Mouse (Mus musculus): ENCODE measurements around the gene H1foo. TPM values are rescaled to one million over a fixed set of nuclear protein-coding genes. Genes with fewer than 3 reads are reported as not detected.

The H1foo gene
- polyA plus RNA-seq, 1 experiment from 2014 or later: not detected

DNA sequence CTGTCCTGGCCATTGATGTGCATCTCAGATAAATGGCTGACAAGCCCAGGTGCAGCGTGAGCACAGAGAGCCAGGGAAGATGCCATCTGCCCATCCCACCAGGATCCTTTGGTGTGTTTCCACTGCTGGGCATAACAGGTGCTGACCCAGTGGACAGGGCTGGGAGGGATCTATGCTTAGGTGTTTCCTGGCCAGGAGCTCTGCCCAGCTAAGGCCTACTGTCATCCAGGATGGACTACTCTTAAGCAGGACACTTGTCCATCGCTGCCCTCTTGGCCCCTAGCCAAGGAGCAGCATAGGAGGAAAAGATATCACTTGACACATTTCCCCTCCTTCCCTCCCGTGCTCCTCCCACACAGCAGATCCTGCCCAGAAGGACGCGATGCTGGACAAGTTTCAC, 28.1 kb upstream of the H1foo start:
- Histone ChIP-seq H3K4me1 (replicated peaks; ENCODE audit: control insufficient read depth, insufficient read depth, low read length) (0 out of 2 replicates have a peak, but pooled peaks cover 2% of the 10 kb centered on the region), H3K27me3 (ENCODE audit: control insufficient read depth, insufficient read depth, low read length) (no peaks in the 10 kb centered on the region), H3K9ac (ENCODE audit: low read length) (no peak overlapping the region), H3K9me3 (ENCODE audit: control insufficient read depth, low read length) (no peaks in the 10 kb centered on the region), H3K27ac (ENCODE audit: low read depth, low read length) (no peak overlapping the region), H3K4me3 (ENCODE audit: low read depth, low read length) (no peak overlapping the region), H3K36me3 (ENCODE audit: control insufficient read depth, insufficient read depth, low read length) (no peaks in the 10 kb centered on the region), H3K4me2 (ENCODE audit: low read depth, low read length, severe bottlenecking) (no peak overlapping the region)
- ATAC-seq (replicated peaks; ENCODE audit: low FRiP score) (no peak), DNase-seq (ENCODE audit: low spot score) (no peak)
- 91% methylated on average over 5 of the region's 5 CpGs for WGBS

DNA sequence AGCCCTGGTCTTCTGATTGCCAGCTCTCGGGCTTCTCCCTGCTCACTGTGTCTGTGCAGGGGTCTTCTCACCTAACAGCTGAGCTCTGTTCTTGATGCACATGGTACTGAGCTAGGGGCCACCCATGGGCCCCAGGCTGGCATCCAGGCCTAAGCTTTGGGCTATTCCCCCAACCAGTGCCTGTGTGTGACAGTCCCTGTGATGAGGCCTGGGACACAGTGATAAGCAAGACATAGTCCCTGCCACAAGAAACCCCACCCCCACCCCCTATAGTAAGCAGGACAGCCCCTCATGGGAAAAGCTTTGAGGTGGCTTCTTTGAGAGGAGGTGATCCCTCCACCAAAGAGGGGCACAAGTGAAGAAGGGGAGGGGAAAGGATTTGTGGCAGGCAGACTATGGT, 26.1 kb upstream of the H1foo start:
- WGBS: 75% methylated on average over 1 of the region's 1 CpGs

DNA sequence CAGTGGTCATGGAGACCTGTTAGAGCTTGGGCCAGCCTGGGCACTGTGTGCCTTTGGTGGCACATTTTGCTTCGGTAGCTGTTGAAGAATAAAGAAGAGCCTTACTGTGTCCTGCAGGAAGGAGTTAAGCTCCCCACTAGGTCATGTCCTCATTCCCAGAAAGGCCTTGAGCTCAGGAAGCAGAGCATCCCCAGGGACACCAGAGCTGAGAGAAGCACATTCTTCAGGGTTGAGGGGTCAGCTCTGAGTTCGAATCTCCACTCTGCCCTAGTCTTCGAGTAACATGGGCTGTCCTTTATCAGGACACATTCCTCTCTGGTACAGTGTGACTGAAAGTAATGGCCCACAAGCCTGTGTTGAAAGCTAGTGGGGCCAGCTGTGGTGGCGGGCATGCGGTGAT, 24.9 kb upstream of the H1foo start:
- no peaks in the 10 kb centered on the region for H3K9me3 ChIP-seq (ENCODE audit: control insufficient read depth, low read length)
- WGBS: 92% methylated on average over 5 of the region's 5 CpGs
- no peak overlapping the region for H3K4me2 ChIP-seq (ENCODE audit: low read depth, low read length, severe bottlenecking)
- no peaks in the 10 kb centered on the region for H3K27me3 ChIP-seq (ENCODE audit: control insufficient read depth, insufficient read depth, low read length)
- no peak for ATAC-seq (replicated peaks; ENCODE audit: low FRiP score)
- H3K36me3 ChIP-seq (ENCODE audit: control insufficient read depth, insufficient read depth, low read length): no peaks in the 10 kb centered on the region
- no peak overlapping the region for H3K27ac ChIP-seq (ENCODE audit: low read depth, low read length)
- DNase-seq (ENCODE audit: low spot score): no peak
- no peak overlapping the region for H3K4me3 ChIP-seq (ENCODE audit: low read depth, low read length)
- H3K4me1 ChIP-seq (replicated peaks; ENCODE audit: control insufficient read depth, insufficient read depth, low read length): 0 out of 2 replicates have a peak, but pooled peaks cover 2% of the 10 kb centered on the region
- no peak overlapping the region for H3K9ac ChIP-seq (ENCODE audit: low read length)

More for the DNA sequence above, 26.1 kb upstream of the H1foo start:
- no peak for DNase-seq (ENCODE audit: low spot score)
- Histone ChIP-seq H3K4me2 (ENCODE audit: low read depth, low read length, severe bottlenecking) (no peak overlapping the region), H3K36me3 (ENCODE audit: control insufficient read depth, insufficient read depth, low read length) (no peaks in the 10 kb centered on the region), H3K4me1 (replicated peaks; ENCODE audit: control insufficient read depth, insufficient read depth, low read length) (0 out of 2 replicates have a peak, but pooled peaks cover 2% of the 10 kb centered on the region), H3K27me3 (ENCODE audit: control insufficient read depth, insufficient read depth, low read length) (no peaks in the 10 kb centered on the region), H3K9me3 (ENCODE audit: control insufficient read depth, low read length) (no peaks in the 10 kb centered on the region), H3K4me3 (ENCODE audit: low read depth, low read length) (no peak overlapping the region), H3K9ac (ENCODE audit: low read length) (no peak overlapping the region), H3K27ac (ENCODE audit: low read depth, low read length) (no peak overlapping the region)
- ATAC-seq (replicated peaks; ENCODE audit: low FRiP score): no peak

DNA sequence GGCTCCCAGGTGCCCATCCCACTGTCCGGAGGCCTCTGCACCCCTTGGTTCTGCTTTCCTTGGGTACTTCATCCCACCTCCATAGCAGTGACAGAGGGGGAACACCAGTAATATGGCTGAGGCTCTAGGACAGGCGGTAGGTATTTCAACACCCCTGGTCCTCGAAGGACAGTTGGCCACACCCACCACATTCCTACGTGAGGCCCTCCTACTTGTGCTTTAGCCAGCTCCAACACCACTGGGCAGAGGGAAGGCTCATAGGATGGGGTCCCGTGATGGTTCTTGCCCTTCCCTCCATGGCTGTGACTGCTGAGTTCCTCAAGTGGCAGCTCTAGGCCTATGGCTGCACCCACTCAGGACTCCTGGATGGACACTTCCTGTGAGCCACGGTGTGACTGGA, 19.9 kb upstream of the H1foo start:
- DNase-seq (ENCODE audit: low spot score) (no peak), ATAC-seq (replicated peaks; ENCODE audit: low FRiP score) (no peak)
- no peak overlapping the region for H3K27ac ChIP-seq (ENCODE audit: low read depth, low read length)
- H3K27me3 ChIP-seq (ENCODE audit: control insufficient read depth, insufficient read depth, low read length): no peaks in the 10 kb centered on the region
- WGBS: 48% methylated on average over 6 of the region's 6 CpGs
- no peak overlapping the region for H3K4me3 ChIP-seq (ENCODE audit: low read depth, low read length)
- no peak overlapping the region for H3K4me2 ChIP-seq (ENCODE audit: low read depth, low read length, severe bottlenecking)
- H3K36me3 ChIP-seq (ENCODE audit: control insufficient read depth, insufficient read depth, low read length): no peaks in the 10 kb centered on the region
- no peaks in the 10 kb centered on the region for H3K4me1 ChIP-seq (replicated peaks; ENCODE audit: control insufficient read depth, insufficient read depth, low read length)
- H3K9ac ChIP-seq (ENCODE audit: low read length): no peak overlapping the region
- H3K9me3 ChIP-seq (ENCODE audit: control insufficient read depth, low read length): no peaks in the 10 kb centered on the region

DNA sequence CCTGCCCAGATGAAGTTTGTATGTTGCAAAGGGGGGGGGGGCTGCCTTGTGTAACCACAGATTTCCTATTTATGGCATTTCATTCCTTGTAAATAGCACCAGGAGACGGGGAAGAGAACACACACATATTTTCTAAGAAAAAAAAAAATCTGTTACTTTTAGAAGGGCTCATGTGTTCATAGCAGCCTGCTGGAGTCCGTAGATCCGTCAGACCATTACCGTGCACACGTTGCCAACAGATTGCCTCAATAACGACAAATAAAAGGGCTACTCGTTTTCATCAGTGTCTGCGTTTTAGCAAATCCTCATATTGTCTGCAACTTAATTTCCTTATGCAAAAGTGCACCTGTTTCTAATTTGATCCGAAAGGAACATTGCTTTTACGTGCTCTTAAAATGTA, 18.3 kb upstream of the H1foo start:
- Histone ChIP-seq H3K27ac (ENCODE audit: low read depth, low read length) (no peak overlapping the region), H3K4me1 (replicated peaks; ENCODE audit: control insufficient read depth, insufficient read depth, low read length) (no peaks in the 10 kb centered on the region)
- no peak for ATAC-seq (replicated peaks; ENCODE audit: low FRiP score)

DNA sequence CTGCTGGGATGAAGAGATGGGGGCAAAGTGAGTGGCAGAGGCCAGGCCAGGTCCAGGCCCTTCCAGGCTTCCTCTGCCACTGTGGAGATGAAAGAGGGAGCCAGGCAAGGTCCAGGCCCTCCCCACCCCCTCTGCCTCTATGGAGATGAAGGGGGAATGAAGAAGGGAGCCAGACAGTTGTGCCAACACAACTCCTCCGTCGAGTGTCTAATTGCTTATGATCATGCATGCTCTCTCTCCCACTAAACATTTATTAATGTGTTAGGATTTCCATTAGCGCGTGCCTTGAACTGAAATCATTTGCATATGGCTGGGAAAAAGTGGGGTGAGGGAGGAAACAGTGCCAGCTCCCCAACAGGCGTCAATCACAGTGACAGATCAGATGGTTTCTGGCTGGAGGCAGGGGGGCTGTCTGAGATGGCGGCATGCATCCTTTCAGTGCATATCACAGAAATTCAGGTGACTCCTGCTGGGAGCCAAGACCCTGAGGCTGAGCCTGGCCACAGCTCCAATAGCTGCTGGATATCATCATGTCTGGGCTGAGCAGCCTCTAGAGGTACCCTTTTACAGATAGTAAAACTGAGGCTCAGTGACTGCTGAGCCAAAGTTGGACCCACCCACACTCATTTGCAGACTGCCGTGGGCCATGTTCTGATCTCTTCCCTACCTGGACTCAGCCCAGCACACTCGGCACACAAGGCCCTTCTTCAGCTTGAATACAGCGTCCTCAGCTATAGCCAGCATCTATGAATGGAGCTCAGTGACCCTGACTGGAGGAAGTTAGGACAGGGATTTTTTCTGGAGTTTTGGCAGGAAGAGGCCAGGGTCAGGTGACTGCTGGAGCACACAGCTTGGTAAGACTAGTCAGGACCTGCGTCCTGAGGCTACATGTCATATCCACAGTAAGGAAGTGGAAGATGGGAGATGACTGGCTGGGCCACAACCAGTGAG, 17.2 kb upstream of the H1foo start:
- ATAC-seq (replicated peaks; ENCODE audit: low FRiP score): no peak; the same call in 1 of the 2 replicates
- no peak for DNase-seq (ENCODE audit: low spot score)
- Histone ChIP-seq H3K36me3 (ENCODE audit: control insufficient read depth, insufficient read depth, low read length) (no peaks in the 10 kb centered on the region), H3K9ac (ENCODE audit: low read length) (no peak overlapping the region), H3K4me1 (replicated peaks; ENCODE audit: control insufficient read depth, insufficient read depth, low read length) (no peaks in the 10 kb centered on the region), H3K27ac (ENCODE audit: low read depth, low read length) (no peak overlapping the region), H3K27me3 (ENCODE audit: control insufficient read depth, insufficient read depth, low read length) (no peaks in the 10 kb centered on the region), H3K9me3 (ENCODE audit: control insufficient read depth, low read length) (no peaks in the 10 kb centered on the region), H3K4me2 (ENCODE audit: low read depth, low read length, severe bottlenecking) (no peak overlapping the region), H3K4me3 (ENCODE audit: low read depth, low read length) (no peak overlapping the region)
- 83% methylated on average over 10 of the region's 10 CpGs for WGBS

More for the DNA sequence above, 18.3 kb upstream of the H1foo start:
- Histone ChIP-seq H3K9me3 (ENCODE audit: control insufficient read depth, low read length) (no peaks in the 10 kb centered on the region), H3K27me3 (ENCODE audit: control insufficient read depth, insufficient read depth, low read length) (no peaks in the 10 kb centered on the region), H3K4me3 (ENCODE audit: low read depth, low read length) (no peak overlapping the region), H3K9ac (ENCODE audit: low read length) (no peak overlapping the region), H3K36me3 (ENCODE audit: control insufficient read depth, insufficient read depth, low read length) (no peaks in the 10 kb centered on the region), H3K4me2 (ENCODE audit: low read depth, low read length, severe bottlenecking) (no peak overlapping the region)
- 74% methylated on average over 10 of the region's 10 CpGs for WGBS
- DNase-seq (ENCODE audit: low spot score): no peak

DNA sequence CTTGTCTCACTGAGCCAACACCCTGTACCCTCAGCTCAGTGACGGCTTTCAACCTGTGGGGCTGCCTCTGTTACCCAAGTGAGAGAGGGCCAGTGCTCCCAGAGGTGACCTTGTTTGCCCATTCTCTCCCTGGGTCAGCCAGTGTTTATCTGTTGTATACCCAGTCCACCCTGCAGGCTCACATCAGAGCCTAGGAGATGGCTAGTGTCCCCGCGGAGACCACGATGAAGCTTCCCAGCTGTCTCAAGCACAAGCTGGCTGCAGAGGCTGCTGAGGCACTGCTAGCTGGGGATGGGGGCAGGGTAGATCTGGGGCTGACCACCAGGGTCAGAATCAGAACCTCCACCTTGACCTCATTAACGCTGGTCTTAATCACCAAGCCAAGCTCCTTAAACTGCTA, 14.7 kb upstream of the H1foo start:
- Histone ChIP-seq H3K27ac (ENCODE audit: low read depth, low read length) (no peak overlapping the region), H3K27me3 (ENCODE audit: control insufficient read depth, insufficient read depth, low read length) (no peaks in the 10 kb centered on the region), H3K9ac (ENCODE audit: low read length) (no peak overlapping the region), H3K4me3 (ENCODE audit: low read depth, low read length) (no peak overlapping the region), H3K36me3 (ENCODE audit: control insufficient read depth, insufficient read depth, low read length) (no peaks in the 10 kb centered on the region), H3K9me3 (ENCODE audit: control insufficient read depth, low read length) (no peaks in the 10 kb centered on the region), H3K4me1 (replicated peaks; ENCODE audit: control insufficient read depth, insufficient read depth, low read length) (no peaks in the 10 kb centered on the region), H3K4me2 (ENCODE audit: low read depth, low read length, severe bottlenecking) (no peak overlapping the region)
- ATAC-seq (replicated peaks; ENCODE audit: low FRiP score) (no peak), DNase-seq (ENCODE audit: low spot score) (no peak)
- 79% methylated on average over 5 of the region's 5 CpGs for WGBS

DNA sequence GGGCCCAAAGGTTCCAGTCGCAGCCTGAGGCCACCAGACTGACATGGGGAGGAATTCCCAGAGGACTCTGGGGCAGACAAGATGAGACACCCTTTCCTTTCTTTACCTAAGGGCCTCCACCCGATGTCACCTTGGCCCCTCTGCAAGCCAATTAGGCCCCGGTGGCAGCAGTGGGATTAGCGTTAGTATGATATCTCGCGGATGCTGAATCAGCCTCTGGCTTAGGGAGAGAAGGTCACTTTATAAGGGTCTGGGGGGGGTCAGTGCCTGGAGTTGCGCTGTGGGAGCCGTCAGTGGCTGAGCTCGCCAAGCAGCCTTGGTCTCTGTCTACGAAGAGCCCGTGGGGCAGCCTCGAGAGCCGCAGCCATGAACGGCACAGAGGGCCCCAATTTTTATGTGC, 13.1 kb upstream of the H1foo start, which contains the start of gene Rho:
Gene Rho, plus strand, starts transcription at position 110 of the 400 bp plus-strand sequence.
- no peak within 1 kb of the TSS for H3K4me3 ChIP-seq (ENCODE audit: low read depth, low read length)
- no peak within 1 kb of the TSS for H3K27ac ChIP-seq (ENCODE audit: low read depth, low read length)
- H3K27me3 ChIP-seq (ENCODE audit: control insufficient read depth, insufficient read depth, low read length): no peaks in the 10 kb centered on the region
- H3K4me2 ChIP-seq (ENCODE audit: low read depth, low read length, severe bottlenecking): no peak within 1 kb of the TSS
- DNase-seq (ENCODE audit: low spot score) (no peak), ATAC-seq (replicated peaks; ENCODE audit: low FRiP score) (no peak)
- no peaks in the 10 kb centered on the region for H3K9me3 ChIP-seq (ENCODE audit: control insufficient read depth, low read length)
- H3K9ac ChIP-seq (ENCODE audit: low read length): no peak within 1 kb of the TSS
- no peaks in the 10 kb centered on the region for H3K4me1 ChIP-seq (replicated peaks; ENCODE audit: control insufficient read depth, insufficient read depth, low read length)
- 92% methylated on average over 14 of the region's 14 CpGs for whole genome bisulfite sequencing
- no peaks in the 10 kb centered on the region for H3K36me3 ChIP-seq (ENCODE audit: control insufficient read depth, insufficient read depth, low read length)

DNA sequence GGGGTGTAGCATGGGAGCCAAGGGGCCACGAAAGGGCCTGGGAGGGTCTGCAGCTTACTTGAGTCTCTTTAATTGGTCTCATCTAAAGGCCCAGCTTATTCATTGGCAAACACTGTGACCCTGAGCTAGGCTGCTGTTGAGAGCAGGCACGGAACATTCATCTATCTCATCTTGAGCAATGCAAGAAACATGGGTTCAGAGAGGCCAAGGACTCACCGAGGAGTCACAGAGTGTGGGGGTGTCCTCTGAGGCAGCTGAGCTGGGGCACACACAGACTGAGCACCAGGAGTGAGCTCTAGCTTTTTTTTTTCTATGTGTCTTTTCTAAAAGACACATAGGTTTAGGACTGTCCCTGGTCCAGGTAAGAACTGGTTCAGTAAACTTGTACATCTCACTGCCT, 12.3 kb upstream of the H1foo start:
- H3K27me3 ChIP-seq (ENCODE audit: control insufficient read depth, insufficient read depth, low read length): no peaks in the 10 kb centered on the region
- no peaks in the 10 kb centered on the region for H3K4me1 ChIP-seq (replicated peaks; ENCODE audit: control insufficient read depth, insufficient read depth, low read length)
- no peaks in the 10 kb centered on the region for H3K36me3 ChIP-seq (ENCODE audit: control insufficient read depth, insufficient read depth, low read length)
- no peak overlapping the region for H3K27ac ChIP-seq (ENCODE audit: low read depth, low read length)
- ATAC-seq (replicated peaks; ENCODE audit: low FRiP score) (no peak), DNase-seq (ENCODE audit: low spot score) (no peak)
- H3K9ac ChIP-seq (ENCODE audit: low read length): no peak overlapping the region
- 91% methylated on average over 3 of the region's 3 CpGs for WGBS
- no peak overlapping the region for H3K4me3 ChIP-seq (ENCODE audit: low read depth, low read length)
- no peak overlapping the region for H3K4me2 ChIP-seq (ENCODE audit: low read depth, low read length, severe bottlenecking)
- no peaks in the 10 kb centered on the region for H3K9me3 ChIP-seq (ENCODE audit: control insufficient read depth, low read length)

Measured in forebrain, embryonic 11.5 days (tissue).